Mouse (Mus musculus): ENCODE measurements around the gene Avpr2.
A peak's percentile ranks its signal among the peaks of the same experiment; 100 is the strongest.

Avpr2 gene

DNA sequence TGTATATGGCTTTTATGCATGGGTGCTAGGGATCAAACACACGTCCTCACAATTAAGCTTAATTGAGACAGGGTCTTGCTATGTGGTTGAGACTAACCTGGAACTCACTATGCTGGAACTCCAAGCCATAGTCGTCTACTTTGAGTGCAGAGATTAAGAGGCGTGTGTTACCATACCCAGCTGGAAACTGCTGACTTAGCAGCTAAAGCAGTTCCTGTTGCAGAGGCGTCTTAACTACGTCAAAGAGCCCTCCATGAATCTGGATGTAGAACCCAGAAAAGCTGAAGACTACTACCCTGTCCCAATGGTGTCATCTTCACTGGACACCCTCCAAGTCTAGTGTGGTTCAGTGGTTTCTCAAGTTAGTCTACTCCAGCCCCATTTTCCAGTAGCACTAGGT, 26.7 kb downstream of the Avpr2 start:
- peak; percentile 72 for DNase-seq

DNA sequence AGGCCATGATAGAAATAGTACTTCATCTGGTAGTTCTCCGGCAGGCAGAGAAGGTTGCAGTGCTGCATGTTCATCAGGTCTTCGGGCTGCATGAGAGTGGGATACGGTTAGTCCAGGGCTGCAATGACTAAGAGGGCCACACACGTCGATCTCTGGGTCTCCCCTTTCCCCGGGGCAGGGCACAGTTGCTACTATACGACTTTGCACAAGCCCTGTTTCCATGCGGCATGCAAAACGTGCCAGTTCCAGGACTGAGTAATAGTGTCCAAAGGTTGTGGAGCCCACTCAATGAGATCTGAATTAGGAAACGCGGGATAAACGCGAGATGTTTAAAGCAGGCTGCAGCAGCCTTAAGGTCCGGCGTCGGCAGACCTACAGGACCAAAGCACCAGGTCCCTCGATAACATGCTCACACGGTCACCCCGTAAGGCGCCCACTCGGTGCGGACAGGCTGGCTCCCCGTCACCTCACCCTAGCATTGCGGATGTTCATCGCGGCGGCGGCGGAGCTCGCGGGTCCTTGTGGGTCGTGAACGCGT, 29.5 kb downstream of the Avpr2 start:
- DNase-seq = peak; percentile 85

DNA sequence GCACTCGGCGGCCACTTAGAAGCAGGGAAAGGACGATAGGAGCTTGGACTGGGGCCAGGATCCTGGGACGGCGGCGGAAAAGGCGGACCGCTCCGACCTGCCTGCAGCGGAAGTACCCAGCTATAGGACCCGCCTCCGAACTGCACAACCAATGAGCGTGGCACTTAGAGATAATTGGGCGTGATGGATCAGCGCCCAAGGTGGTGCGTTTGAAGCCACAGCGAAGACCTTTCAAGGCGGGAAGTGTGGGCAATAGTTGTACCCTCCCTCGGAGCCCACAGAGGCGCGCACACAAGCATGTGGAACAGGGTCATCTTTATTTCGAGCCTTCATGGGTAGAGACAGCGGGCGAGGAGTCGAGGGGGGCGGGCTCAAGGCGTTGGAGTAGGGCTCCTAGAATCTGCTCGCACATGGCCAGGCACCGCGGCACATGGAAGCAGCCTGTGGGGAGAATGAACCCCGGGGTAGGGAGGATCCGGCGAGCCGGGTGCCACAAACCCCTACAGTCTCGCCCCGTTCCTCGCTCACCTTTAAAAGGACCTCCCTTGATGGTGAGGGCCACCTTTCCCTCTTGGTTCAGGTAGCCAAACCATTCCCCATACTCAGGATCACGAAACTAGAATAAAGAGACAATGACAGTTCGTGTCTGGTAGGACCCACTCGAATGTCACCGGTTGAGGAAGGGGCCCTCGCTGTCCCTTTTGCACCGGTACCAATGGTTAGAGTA, 30.1 kb downstream of the Avpr2 start, which contains the start of the genes Arhgap4 and Naa10:
TSS of gene Arhgap4 (minus strand) at position 48 of the 727 bp plus-strand sequence.
TSS of gene Naa10 (minus strand) at position 122 of the 727 bp plus-strand sequence.
- DNase-seq = peak; percentile 99

DNA sequence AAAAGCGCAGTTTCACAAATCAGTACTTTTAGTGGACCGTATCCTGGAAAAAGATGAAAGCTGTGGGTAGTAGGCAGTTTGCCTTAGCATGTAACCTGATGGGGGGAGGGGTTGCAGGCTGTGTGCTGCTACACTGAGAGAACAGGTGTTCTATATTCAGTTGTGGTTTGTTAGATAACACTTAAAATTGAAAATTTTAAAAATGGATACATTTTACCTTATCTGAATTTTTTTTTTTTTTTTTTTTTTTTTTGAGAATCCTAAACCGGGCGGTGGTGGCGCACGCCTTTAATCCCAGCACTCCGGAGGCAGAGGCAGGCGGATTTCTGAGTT, 30.6 kb downstream of the Avpr2 start:
- no peak for DNase-seq

DNA sequence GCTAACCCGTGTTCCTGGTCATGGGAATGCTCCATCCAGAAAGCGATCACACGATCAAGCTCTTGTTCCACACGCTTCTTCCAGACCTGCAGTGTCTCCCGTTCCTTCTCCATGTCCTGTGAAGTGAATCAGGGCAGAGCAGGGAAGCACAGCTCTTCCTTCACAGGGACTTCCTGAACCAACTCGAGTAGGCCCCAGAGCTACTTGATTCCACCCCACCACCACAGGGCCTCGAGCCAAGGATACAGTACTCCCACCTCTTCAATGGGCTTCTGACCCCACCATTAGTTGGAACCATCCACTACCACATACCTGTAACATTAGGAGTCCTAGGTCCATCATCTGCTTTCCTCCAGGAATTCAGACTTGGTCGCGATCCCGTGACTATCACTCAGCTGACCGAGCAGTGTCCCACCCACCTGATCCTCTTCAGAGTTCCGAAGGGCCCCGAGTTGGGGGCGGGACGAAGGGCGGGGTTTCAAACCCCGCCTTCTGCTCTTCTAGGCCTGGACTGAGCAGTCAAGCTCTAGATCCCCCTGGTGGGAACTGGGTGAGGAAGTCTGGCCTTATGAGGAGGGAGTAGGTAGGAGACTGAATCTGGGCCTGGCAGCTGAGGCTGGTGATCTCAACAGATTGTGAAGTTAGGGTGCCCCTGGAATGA, 38.6 kb downstream of the Avpr2 start, which contains the start of gene Renbp:
TSS of gene Renbp (minus strand) at position 449 of the 661 bp plus-strand sequence.
- DNase-seq = peak; percentile 99

DNA sequence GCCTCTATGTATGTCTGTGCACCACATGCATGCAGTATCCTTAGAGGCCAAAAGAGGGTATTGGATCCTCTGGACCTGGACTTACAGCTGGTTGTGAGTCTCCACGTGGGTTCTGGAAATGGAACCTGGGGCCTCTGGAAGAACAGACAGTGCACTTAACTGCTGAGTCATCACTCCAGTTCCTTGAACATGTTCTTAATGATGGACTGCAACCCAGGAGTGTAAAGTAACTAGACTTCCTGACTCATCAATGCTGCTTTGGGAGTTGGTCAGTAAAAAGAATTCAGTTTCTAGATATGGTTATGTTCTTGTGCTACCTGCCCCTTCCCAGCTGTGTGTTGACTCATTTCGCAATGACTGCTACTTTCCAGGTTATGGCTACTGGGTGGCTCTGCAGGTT, 40.0 kb downstream of the Avpr2 start:
- peak; percentile 2 for DNase-seq

DNA sequence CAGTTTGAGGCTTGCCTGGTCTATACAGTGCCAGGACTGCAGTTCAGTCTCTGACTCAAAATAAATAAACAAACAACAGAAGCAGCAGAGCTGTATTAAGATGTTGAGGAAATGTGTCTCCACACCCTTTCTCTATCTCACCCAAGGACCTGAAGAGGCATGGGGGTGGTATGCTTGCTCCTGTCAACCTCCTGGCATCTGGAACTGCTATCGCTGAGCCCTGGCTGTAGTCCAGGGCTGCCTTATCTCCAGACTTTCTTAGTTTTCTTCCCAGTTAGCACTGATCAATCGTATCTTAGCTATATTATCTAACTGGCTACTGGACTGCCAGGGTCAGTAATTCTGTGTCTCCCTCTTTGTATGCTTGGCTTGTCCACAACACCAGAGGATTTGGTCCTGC, 50.0 kb downstream of the Avpr2 start:
- DNase-seq = peak; percentile 48

DNA sequence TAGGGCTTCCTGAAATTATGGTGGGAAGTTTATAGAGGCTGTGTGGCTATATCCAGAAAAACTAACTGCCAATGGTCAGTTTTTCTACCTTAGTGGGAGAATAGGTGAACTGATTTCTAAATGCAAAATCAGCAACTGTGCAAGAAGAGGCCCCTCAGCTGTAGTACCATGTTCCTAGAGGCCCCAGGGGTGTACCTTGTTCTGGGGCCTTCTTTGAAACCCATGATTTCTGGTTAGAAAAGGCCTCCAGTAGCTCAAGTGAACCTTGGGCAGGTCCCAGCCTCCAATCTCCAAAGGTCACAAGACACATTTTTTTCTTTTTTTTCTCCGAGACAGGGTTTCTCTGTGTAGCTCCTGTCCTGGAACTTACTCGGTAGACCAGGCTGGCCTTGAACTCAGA, 50.4 kb downstream of the Avpr2 start:
- DNase-seq = peak; percentile 43

All from heart, adult 11 months (tissue).